Mouse (Mus musculus): ENCODE results near the gene Slc22a27. TPM values are rescaled to one million over a fixed set of nuclear protein-coding genes. Genes with fewer than 3 reads are reported as not detected.
"Not testable (repeated sequence)": the region's sequence is repeated elsewhere in the genome, so short reads cannot be mapped to it uniquely, and the experiment has no call there.

The Slc22a27 gene
- total RNA-seq (2015; ENCODE audit: low replicate concordance) (not detected in 2 replicates), total RNA-seq (2017; ENCODE audit: low replicate concordance) (not detected in 2 replicates)

DNA sequence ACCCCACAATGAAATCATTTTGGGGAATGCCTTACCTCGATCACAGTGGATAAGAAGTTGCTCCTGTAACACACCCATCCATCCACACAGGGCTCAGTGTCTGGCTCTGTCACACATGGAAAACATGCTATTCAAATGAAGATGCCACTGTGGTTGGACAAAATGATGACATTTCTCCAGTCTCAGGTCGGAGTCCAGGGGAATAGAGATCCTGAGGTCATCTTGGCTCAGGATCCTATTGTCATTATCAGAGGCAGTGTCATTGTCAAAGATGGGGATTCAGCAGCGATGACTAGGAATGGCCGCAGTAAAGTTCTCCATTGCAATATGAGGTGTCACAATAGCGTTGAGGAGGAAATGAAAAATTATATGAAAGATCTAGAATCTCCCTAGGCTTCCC lies at the start of gene Slc22a27:
Gene Slc22a27 (minus strand): TSS at position 101 of the 400 bp plus-strand sequence.
- not testable (repeated sequence) for ATAC-seq (replicated peaks; ENCODE audit: low FRiP score, poor library complexity, severe bottlenecking)

DNA sequence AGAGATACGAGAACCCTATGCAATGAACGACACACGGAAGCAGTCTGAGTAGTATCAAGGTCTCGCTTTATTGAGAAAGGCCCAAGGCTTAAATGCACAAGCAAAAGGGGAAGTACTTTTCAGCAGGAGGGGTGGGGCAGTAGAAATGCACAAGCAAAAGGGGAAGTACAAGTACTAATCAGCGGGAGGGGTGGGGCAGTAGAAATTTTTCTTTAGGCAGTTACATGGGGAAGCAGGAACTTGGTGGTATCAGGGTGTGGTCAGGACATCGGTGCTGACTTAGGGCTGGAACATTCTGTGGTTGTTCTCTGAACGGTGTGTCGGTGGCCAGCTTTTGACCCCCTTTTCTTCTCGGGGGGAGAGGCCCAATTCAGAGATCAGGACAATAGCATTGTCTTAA lies 45.8 kb upstream of the Slc22a27 start:
- ATAC-seq (replicated peaks; ENCODE audit: low FRiP score, poor library complexity, severe bottlenecking), result not testable (repeated sequence)

DNA sequence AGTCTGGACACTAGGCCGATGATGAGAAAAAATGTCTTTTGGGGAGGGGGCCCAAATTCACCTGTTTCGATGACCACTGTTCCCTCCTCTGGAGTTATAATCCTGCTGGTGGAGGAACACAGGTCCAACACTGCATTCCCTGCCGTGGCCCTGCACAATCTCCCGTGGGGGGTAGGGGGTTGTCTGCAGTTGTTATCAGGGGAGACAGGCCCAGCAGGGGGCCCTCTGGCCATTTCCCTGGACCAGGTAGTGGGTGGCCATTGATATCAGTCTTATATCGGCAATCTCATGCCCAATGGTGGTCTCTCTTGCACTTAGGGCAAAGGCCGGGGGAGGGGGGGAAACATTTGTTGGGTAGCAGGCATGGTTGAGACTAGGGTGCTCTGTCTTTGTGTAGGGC lies 43.3 kb upstream of the Slc22a27 start:
- ATAC-seq (replicated peaks; ENCODE audit: low FRiP score, poor library complexity, severe bottlenecking), result not testable (repeated sequence)

DNA sequence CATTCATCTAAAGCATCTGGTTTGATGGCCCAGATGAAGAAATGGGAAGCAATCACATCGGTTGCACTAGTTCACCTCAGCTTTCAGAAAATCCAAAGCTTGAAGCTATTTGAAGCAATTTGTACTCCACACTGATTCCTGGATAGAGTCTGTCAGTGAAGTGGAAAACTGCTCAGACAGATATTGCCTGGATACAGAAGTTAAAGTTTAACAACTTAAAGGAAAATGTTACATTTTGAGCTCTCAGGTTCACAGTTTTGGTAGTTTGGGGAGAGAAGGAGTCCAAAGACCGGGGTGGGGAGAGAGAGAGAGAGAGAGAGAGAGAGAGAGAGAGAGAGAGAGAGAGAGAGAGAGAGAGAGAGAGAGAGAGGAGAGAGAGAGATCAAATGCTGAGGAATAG lies 2.9 kb upstream of the Slc22a27 start:
- ATAC-seq (replicated peaks; ENCODE audit: low FRiP score, poor library complexity, severe bottlenecking), result no peak

DNA sequence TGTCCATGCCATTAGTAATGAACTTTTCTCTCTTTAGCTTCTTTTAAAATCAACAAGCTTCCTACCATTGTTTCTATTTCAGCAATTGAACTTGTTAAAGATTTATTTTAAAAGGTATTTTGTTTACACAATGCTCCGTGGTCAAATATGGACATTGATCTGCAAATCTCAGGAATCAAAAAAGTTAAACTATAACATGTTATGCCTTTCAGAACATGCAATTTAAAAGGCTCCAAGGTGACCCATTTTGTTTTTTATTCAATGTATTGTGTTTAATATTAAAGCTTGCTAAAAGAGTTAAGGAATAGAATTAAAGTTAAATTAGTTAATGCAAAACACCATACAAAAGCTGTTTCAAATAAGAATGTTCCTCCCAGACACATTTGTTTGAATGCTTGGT lies 723 bp upstream of the Slc22a27 start:
- ATAC-seq (replicated peaks; ENCODE audit: low FRiP score, poor library complexity, severe bottlenecking), result not testable (repeated sequence)

DNA sequence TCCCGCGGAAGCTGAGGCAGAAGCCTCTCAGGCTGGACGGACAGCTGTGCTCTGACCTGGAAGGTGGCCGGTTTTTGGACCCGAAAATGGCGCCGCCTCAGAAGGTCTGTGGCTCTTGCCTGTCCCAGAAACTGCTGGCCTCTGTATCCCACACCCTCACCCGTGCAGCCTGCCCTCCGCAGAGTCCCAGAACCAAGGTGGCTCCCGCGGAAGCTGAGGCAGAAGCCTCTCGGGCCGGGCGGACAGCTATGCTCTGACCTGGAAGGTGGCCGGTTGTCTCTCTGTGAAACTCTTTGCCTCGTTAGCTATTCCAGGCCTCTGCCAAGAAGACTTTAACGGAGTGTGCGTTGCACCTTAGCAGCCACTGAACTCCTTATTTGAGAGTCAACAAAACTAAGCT lies 26.4 kb downstream of the Slc22a27 start:
- ATAC-seq (replicated peaks; ENCODE audit: low FRiP score, poor library complexity, severe bottlenecking), result not testable (repeated sequence)

DNA sequence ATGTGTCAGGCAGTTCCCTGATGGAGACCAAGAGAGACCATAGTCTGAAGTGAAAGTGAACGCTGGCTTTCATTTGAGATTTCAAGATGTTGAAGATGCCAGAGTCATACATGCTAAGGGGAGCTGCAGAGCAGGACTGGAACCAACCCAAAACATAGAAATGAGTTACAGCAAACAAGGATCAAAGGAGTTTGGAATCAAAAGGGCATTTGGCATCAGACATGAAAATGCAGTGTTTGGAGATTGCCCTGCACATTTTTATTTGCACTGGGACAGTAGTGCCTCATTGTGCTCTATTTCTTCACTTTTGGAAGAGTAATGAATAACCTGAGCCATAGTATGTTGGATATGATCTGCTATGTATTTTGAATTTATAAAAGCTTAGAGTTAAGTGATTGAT lies 89.2 kb downstream of the Slc22a27 start:
- no peak for ATAC-seq (replicated peaks; ENCODE audit: low FRiP score, poor library complexity, severe bottlenecking)

DNA sequence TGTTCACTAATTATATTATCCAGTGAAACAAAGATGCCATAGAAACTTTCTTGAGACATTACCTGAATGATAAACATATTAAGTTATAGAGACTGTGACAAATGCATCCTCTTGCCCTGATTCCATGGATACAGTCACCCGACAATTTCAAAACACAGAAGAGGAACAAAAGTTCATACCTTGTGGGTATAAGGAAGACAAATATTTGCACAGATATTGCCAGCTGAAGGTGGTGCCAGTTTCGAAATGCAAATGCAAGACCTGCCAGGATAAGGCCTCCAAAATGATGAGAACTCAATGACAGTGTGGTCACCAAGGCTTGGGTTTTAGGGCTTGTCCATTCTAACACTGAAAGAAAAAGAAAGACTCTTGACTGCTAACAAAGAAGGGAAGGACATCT lies 136.0 kb downstream of the Slc22a27 start:
- no peak for ATAC-seq (replicated peaks; ENCODE audit: low FRiP score, poor library complexity, severe bottlenecking)

Other genes with a start within 250 kb of the Slc22a27 start
- not detected in 2 replicates for gene Slc22a26, start 163.4 kb downstream of the Slc22a27 start, total RNA-seq (2015; ENCODE audit: low replicate concordance)
- gene Slc22a26, start 163.4 kb downstream of the Slc22a27 start, total RNA-seq (2017; ENCODE audit: low replicate concordance), result 0.17 TPM in 1 of 2 replicates, not detected in the other
- gene Slc22a28, start 166.0 kb upstream of the Slc22a27 start, total RNA-seq (2015; ENCODE audit: low replicate concordance), result not detected in 2 replicates
- not detected in 2 replicates for gene Slc22a28, start 166.0 kb upstream of the Slc22a27 start, total RNA-seq (2017; ENCODE audit: low replicate concordance)

Measured in erythroblast, adult 5-6 weeks (primary cell).